Mouse (Mus musculus) neural tube, embryonic 14.5 days (tissue): ENCODE measurements around the gene P2ry6. TPM values are rescaled to one million over a fixed set of nuclear protein-coding genes. Genes with fewer than 3 reads are reported as not detected.

ENCODE experiments used
- ATAC-seq: fragments of 200-750 bp; cut with Nextera tagmentation; 2 replicates; pipeline ENCODE4 v1.8.0; 2017; ENCODE audit warnings: low read depth, mild to moderate bottlenecking, moderate TSS enrichment, moderate library complexity
- H3K27ac ChIP-seq: fragments of 300-500 bp; sonication (generic); 2 replicates; pipeline ENCODE4 v1.5.1; 2014; ENCODE audit warnings: low read depth, mild to moderate bottlenecking, control low read depth, low read length, moderate library complexity, mixed read lengths
- H3K27me3 ChIP-seq: fragments of 300-500 bp; sonication (generic); 2 replicates; pipeline ENCODE4 v1.6.1; 2014; ENCODE audit warnings: low read length; ENCODE audit not compliant: control insufficient read depth, insufficient read depth
- H3K36me3 ChIP-seq: fragments of 300-500 bp; sonication (generic); 2 replicates; pipeline ENCODE4 v1.6.1; 2014; ENCODE audit warnings: low read length, mixed read lengths; ENCODE audit not compliant: control insufficient read depth, insufficient read depth
- H3K4me1 ChIP-seq: fragments of 300-500 bp; sonication (generic); 2 replicates; pipeline ENCODE4 v1.6.1; 2014; ENCODE audit warnings: low read length; ENCODE audit not compliant: control insufficient read depth, insufficient read depth
- H3K4me2 ChIP-seq: fragments of 300-500 bp; sonication (generic); 2 replicates; pipeline ENCODE4 v1.6.1; 2014; ENCODE audit warnings: mild to moderate bottlenecking, low read depth, low read length, control low read depth
- H3K4me3 ChIP-seq: fragments of 300-500 bp; sonication (generic); 2 replicates; pipeline ENCODE4 v1.5.1; 2014; ENCODE audit warnings: low read depth, low read length, control low read depth, mixed read lengths
- H3K9ac ChIP-seq: fragments of 300-500 bp; sonication (generic); replicated peaks from 2 replicates; pipeline ENCODE4 v1.6.1; 2014; ENCODE audit warnings: low read depth, mild to moderate bottlenecking, control low read depth, low read length, mixed read lengths
- H3K9me3 ChIP-seq: fragments of 300-500 bp; sonication (generic); 2 replicates; pipeline ENCODE4 v1.6.1; 2016; ENCODE audit warnings: low read length; ENCODE audit not compliant: control insufficient read depth
- WGBS: fragments of 180-500 bp; shearing (Covaris S2); extraction: QIAGEN DNeasy Blood & Tissue Kit; methylation state at CpG from one replicate; pipeline ENCODE4 v1.1.7; 2014; 5-methylcytosine and 5-hydroxymethylcytosine counted together
- polyA plus RNA-seq: library from polyadenylated mRNA; unstranded; fragments of >200 nt; fragmentation: Nextera tagmentation; extraction: Ambion mirVana; gene quantifications from 2 replicates; pipeline ENCODE4 v1.2.1, GENCODE M21; 2014

Gene P2ry6
- polyA plus RNA-seq, 1 experiment from 2014 or later = 1.6 TPM

DNA sequence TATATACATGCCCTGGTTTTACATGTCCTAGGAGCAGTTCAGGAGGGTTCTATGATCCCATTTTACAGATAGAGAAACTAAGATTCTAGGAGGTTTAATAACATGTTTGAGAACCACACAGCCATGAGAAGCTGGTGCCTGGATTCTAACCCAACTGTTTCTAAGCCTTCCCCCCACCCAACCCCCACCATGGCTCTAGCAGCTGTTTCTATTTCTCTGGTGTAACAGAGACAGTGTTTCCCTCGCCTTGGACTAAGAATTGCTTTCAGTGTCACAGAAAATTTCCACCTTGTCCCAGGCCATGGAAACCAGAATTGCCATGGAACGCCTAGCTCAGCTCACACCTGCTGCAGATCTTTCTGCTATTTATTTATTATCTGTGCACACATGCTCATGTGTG lies 14.0 kb downstream of the P2ry6 start:
- Histone ChIP-seq H3K27ac (no peak overlapping the region), H3K4me2 (no peak overlapping the region), H3K9me3 (no peaks in the 10 kb centered on the region), H3K4me1 (no peaks in the 10 kb centered on the region), H3K36me3 (no peaks in the 10 kb centered on the region), H3K27me3 (no peaks in the 10 kb centered on the region), H3K9ac (no peak overlapping the region), H3K4me3 (no peak overlapping the region)
- no peak for ATAC-seq
- WGBS = 75% methylated on average over 2 of the region's 2 CpGs

- Histone ChIP-seq H3K9me3 (no peaks in the 10 kb centered on the region), H3K9ac (no peak overlapping the region), H3K4me3 (no peak overlapping the region), H3K27me3 (no peaks in the 10 kb centered on the region), H3K4me2 (no peak overlapping the region), H3K27ac (no peak overlapping the region), H3K36me3 (no peaks in the 10 kb centered on the region), H3K4me1 (no peaks in the 10 kb centered on the region)
- no peak for ATAC-seq
- 94% methylated on average over 2 of the region's 2 CpGs for WGBS
These were observed 16.0 kb downstream of the P2ry6 start for GRCm38 (mm10) chr7:100958426-100958825.

DNA sequence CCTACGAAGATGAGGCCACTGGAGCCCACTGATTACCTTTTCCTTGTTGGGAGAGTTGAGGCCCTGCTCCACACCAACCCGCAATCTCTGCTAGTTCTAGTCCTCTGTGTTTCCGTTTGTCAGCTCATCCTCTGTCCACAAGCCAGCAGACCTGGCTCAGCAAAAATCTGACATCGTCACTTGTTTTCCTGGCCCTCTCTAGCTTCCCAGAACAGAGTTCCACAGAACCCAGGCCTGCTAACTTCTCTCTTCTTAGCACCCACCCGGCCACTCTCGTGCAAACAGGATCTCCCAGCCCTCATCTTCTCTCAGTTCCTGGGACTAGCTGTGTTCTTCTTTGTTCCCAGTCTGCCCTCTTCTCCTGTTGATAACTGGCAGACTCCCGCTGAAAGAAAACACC lies 21.8 kb downstream of the P2ry6 start:
- Histone ChIP-seq H3K36me3 (no peaks in the 10 kb centered on the region), H3K27me3 (no peaks in the 10 kb centered on the region), H3K4me3 (no peak overlapping the region), H3K9ac (no peak overlapping the region), H3K4me1 (no peaks in the 10 kb centered on the region), H3K4me2 (no peak overlapping the region), H3K9me3 (no peaks in the 10 kb centered on the region), H3K27ac (no peak overlapping the region)
- no peak for ATAC-seq
- 87% methylated on average over 7 of the region's 7 CpGs for WGBS

DNA sequence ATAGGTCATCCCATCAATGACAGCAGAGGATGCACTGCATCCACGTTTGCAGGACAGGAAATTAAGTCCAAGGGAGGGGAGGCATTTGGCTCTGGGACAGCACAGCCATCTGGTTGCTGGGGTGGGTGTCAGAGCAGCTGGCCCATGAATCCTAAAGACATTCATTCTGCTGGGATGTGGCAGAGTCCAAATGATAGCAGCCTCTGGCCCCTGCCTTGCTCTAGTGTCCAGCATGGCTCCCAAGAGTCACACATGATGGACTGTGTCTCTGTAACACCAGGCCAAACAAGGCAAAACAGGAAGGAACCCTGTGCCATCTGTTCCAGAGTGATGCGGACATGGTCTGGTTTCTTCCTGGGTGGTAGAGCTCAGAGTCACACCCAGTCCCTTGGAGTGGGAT lies 22.5 kb downstream of the P2ry6 start:
- H3K27me3 ChIP-seq = no peaks in the 10 kb centered on the region
- ATAC-seq = no peak
- WGBS = 52% methylated on average over 2 of the region's 2 CpGs
- H3K9ac ChIP-seq = no peak overlapping the region
- no peak overlapping the region for H3K27ac ChIP-seq
- H3K4me3 ChIP-seq = no peak overlapping the region
- H3K36me3 ChIP-seq = no peaks in the 10 kb centered on the region
- H3K9me3 ChIP-seq = no peaks in the 10 kb centered on the region
- H3K4me1 ChIP-seq = no peaks in the 10 kb centered on the region
- H3K4me2 ChIP-seq = no peak overlapping the region

GRCm38 (mm10) chr7:100950481-100951010 lies 23.9 kb downstream of the P2ry6 start:
- H3K4me3 ChIP-seq = no peak overlapping the region
- H3K27ac ChIP-seq = no peak overlapping the region
- no peak for ATAC-seq
- WGBS = 70% methylated on average over 12 of the region's 12 CpGs
- no peaks in the 10 kb centered on the region for H3K9me3 ChIP-seq
- no peak overlapping the region for H3K4me2 ChIP-seq
- H3K36me3 ChIP-seq = no peaks in the 10 kb centered on the region
- no peak overlapping the region for H3K9ac ChIP-seq
- no peaks in the 10 kb centered on the region for H3K4me1 ChIP-seq
- H3K27me3 ChIP-seq = no peaks in the 10 kb centered on the region

GRCm38 (mm10) chr7:100950031-100950430 lies 24.4 kb downstream of the P2ry6 start:
- H3K4me1 ChIP-seq = no peaks in the 10 kb centered on the region
- no peak overlapping the region for H3K4me2 ChIP-seq
- H3K27ac ChIP-seq = no peak overlapping the region
- WGBS = 67% methylated on average over 5 of the region's 5 CpGs
- no peaks in the 10 kb centered on the region for H3K9me3 ChIP-seq
- H3K9ac ChIP-seq = no peak overlapping the region
- no peaks in the 10 kb centered on the region for H3K27me3 ChIP-seq
- no peaks in the 10 kb centered on the region for H3K36me3 ChIP-seq
- H3K4me3 ChIP-seq = no peak overlapping the region
- ATAC-seq = no peak

DNA sequence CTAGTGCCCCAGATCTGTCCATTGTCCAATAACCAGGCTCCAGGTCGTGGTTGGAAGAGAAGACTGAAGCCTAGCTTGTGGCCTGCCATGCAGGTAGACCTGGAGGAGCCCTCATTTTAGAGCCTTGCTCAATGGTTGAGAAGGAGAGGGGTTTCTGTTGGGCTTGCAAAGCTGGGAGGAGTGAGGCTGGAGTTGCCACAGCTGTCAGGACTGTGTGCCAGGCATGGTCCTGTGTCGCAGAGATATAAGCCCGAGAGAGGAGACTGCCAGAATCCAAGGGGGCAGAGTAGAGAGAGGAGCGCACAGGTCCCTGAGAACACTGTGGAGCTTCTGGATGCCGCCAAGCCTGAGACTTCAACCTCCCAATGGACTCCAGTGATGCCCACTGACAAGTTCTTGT lies 29.7 kb downstream of the P2ry6 start:
- no peak overlapping the region for H3K27ac ChIP-seq
- no peak overlapping the region for H3K4me3 ChIP-seq
- ATAC-seq = no peak
- no peaks in the 10 kb centered on the region for H3K9me3 ChIP-seq
- no peak overlapping the region for H3K4me2 ChIP-seq
- no peaks in the 10 kb centered on the region for H3K36me3 ChIP-seq
- H3K4me1 ChIP-seq = peaks cover 7% of the 10 kb centered on the region; the same call in 1 of the 2 replicates
- WGBS = 88% methylated on average over 5 of the region's 5 CpGs
- H3K27me3 ChIP-seq = no peaks in the 10 kb centered on the region
- no peak overlapping the region for H3K9ac ChIP-seq

GRCm38 (mm10) chr7:100944306-100944705 lies 30.1 kb downstream of the P2ry6 start:
- Histone ChIP-seq H3K27ac (no peak overlapping the region), H3K4me3 (no peak overlapping the region), H3K4me1 (peaks cover 7% of the 10 kb centered on the region; the same call in 1 of the 2 replicates), H3K36me3 (no peaks in the 10 kb centered on the region), H3K9ac (no peak overlapping the region), H3K27me3 (no peaks in the 10 kb centered on the region), H3K4me2 (no peak overlapping the region), H3K9me3 (no peaks in the 10 kb centered on the region)
- ATAC-seq = no peak
- WGBS = 58% methylated on average over 2 of the region's 2 CpGs

DNA sequence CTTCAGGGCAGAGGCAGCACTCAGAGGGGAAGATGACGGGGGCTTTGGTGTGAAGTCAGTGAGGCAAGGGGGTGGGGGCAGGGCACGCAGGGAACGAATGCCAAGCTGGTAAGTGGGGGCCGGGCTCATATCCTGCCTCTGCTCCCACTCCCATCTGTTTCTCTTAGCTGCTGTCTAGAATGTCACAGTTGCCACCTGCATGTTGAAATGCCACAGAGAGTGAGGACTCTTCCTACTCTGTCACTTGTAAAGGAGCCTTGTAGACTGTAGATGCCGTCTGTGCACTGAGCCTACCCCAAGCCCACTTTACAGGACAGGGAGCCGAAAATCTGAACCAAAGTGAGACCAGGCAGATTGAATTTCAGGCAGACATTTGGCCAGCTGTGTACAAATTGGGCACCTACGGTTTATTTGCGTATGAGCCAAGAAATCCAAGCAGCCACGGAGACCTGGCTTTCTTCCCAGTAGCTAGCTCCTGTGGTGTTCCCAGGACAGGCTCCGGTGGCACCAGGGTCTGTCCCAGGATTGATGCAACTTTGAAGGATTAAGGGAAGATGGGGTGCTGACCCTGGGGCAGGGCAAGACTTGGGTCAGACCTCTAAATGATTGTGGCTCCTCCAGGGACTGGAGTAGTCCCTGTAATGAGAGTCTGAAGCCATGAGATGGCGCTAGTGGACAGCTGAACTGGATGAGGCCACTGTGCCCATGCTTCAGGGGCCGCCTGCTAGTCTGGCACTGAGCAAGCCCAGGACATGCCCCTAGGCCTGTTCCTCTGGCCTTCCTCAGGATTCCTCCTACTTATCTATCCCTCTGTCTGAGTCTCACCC lies 31.4 kb downstream of the P2ry6 start:
- Histone ChIP-seq H3K9me3 (no peaks in the 10 kb centered on the region), H3K4me3 (no peak overlapping the region), H3K27ac (peak overlapping the region; percentile 55), H3K9ac (no peak overlapping the region), H3K27me3 (no peaks in the 10 kb centered on the region), H3K36me3 (no peaks in the 10 kb centered on the region), H3K4me1 (peaks cover 7% of the 10 kb centered on the region; the same call in 1 of the 2 replicates), H3K4me2 (no peak overlapping the region)
- ATAC-seq = peak; percentile 58
- WGBS = 48% methylated on average over 12 of the region's 12 CpGs
